Mouse (Mus musculus): ENCODE measurements at regions not wholly inside any gene's neighbourhood (a gene's known extent, or its start where the extent isn't known, plus 50 kb on each side); places are given as distances from the start of the nearest gene placed in this dataset.

GRCm38 (mm10) chr12:28925206-28925605 lies 173.6 kb downstream of the Eipr1 start:
- no peak for TF ChIP-seq CTCF (IDR thresholded peaks at IDR 0.05; ENCODE audit: low read depth)
- TF ChIP-seq EP300 (IDR thresholded peaks at IDR 0.05; ENCODE audit: low read depth), result no peak

Data from heart, postnatal 0 days (tissue).